Mouse (Mus musculus) retina, adult 2 months (tissue): ENCODE data around the gene Fam167b.
A peak's percentile ranks its signal among the peaks of the same experiment; 100 is the strongest.

ENCODE experiments used
- DNase-seq: peaks from one replicate; pipeline ENCODE4 v3.0.0-alpha.2; 2012; ENCODE audit warnings: low read depth, low spot score

Fam167b gene

GRCm38 (mm10) chr4:129578466-129578865 lies at the start of gene Fam167b:
Gene Fam167b (minus strand): TSS chr4:129578549.
- DNase-seq, result no peak

- no peak for DNase-seq
Observed at GRCm38 (mm10) chr4:129626035-129626434, 47.7 kb upstream of the Fam167b start.

- no peak for DNase-seq
Observed at GRCm38 (mm10) chr4:129625496-129625895, 47.1 kb upstream of the Fam167b start.

- DNase-seq, result no peak
Observed at GRCm38 (mm10) chr4:129625029-129625370, 46.7 kb upstream of the Fam167b start.

- DNase-seq, result peak; percentile 64
Observed at GRCm38 (mm10) chr4:129624281-129625028, 46.1 kb upstream of the Fam167b start.

- DNase-seq, result peak; percentile 50
Observed at GRCm38 (mm10) chr4:129623681-129624091, 45.3 kb upstream of the Fam167b start, which contains the start of gene Ccdc28b. Gene Ccdc28b (minus strand): TSS chr4:129623947.

DNA sequence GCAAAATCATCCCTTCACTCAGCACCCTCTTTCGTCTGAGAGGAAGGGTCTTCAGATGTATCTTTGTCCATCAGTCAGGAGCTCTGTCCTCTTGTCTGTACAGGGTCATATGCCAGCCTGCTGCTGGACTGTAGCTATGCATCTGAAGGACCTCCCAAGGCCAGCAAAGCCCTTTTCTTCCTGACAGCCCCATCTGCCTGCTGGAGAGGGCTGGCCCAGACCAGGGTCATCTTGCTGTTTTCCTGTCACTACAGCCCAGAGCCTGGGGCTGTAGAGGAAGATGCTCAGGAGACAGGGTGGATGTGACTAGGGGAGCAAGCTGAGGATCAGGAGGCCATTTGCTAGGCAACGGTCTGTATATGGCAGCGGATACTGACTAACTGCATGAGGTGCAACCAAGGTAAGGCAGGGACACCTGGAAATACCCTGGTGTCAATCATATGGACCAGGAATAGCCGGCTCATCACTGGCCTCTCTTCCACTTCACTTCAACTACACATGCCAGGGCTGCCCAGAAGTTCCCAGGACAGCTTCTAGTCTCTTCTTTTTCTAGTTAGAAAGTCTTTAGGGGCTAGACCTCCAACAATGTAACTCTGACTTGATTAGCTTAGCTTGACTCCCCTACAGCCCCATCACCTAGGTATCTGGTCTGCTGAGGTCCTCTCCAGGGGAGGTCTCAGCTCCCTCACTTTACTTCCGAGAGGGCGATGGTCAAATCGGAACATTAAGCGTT lies 44.6 kb upstream of the Fam167b start:
- DNase-seq, result no peak

GRCm38 (mm10) chr4:129622120-129622802 lies 43.9 kb upstream of the Fam167b start:
- no peak for DNase-seq

DNA sequence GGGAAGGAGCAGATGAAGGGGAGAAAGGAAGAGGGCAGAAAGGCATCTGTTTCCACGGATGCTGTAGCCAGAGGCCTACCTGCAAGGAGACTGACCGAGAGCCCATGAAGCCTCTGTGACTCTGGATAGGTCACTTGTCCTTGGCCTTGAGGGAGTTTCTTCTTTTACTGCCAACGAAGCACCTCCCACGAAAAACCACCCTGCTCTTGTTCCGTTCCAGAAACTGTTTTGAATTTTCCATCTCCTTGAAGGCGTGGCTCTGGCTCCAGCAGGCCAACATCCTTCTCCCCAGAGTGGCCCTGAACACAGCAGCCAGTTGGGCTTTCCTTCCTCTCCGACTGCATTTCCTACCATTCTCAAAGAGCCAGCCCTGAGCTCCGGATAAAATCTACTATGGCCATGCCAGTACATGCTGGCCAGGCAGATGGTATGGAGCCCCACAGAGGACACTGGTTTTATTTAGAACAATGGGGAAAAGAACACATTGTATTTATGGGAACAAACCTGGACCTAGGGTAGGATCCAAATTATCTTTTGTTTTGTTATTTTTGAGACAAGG lies 43.0 kb upstream of the Fam167b start:
- DNase-seq, result no peak

DNA sequence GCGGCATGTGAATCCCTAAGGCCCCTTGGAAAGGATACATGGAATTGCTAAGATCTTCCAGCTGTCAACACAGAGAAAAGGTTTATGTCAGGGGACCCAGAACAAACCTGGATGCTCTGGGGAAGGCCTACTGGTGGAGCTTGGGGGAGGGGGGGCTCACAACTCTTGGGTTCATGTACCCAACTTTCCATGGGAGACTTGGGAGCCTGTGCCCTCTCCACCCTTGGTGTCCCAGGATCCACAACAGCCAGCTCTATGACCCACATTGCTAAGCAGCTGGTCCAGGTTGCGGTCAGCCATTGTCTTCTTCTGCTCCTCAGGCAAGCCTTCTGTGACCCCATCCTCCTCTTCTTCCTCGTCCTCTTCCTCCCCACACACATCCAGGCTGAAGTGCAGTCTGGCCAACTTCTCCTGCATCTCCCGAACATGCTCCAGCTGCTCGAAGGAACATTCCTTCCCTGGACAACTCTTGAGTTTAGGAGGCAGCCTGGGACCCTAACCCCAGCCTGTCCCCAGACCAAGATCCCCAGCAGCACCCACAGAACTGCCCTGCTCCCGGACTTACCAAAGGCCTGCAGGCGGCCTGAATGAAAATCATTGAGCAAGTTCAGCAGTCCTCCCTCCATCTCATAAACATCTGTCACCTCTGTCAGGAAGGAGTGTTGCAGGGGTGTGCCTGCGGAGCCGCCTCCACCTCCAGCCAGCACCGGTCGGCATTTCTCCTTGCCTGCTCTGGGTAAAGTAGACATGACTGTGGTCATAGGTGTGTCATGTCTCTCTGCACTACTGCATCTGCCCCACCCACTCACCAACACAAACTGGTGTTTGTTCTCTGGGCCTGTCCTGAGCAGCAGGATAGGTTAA lies 42.3 kb upstream of the Fam167b start:
- DNase-seq, result no peak

GRCm38 (mm10) chr4:129618786-129619691 lies 40.7 kb upstream of the Fam167b start, which contains the start of gene Iqcc:
Gene Iqcc (minus strand): TSS chr4:129619099.
- peak; percentile 87 for DNase-seq

- DNase-seq, result no peak
Observed at GRCm38 (mm10) chr4:129618031-129618430, 39.7 kb upstream of the Fam167b start.

GRCm38 (mm10) chr4:129617121-129617641 lies 38.8 kb upstream of the Fam167b start:
- no peak for DNase-seq

DNA sequence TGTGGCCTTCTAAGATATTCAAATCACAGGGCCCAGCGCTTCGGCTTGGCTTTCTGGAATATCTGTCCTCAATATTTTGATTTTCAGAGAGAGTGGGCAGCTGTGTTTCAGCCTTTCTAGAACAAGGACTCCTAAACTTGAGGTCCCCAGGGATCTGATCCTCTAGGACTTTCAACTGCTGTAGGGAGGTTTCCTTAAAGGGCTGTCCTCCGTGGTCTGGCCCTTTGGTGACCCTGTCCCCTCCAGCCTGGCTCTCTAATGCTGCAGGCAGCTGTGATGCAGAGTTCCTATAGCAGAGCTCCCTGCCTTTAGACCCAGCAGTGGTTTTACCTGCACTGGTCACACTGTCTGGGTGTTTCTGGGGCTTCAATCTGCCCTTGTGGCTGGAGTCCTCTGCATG lies 38.3 kb upstream of the Fam167b start:
- DNase-seq, result no peak

GRCm38 (mm10) chr4:129615801-129616290 lies 37.5 kb upstream of the Fam167b start:
- no peak for DNase-seq

- DNase-seq, result no peak
Observed at GRCm38 (mm10) chr4:129614093-129614492, 35.7 kb upstream of the Fam167b start, which contains the start of gene Dcdc2b. Gene Dcdc2b (minus strand): TSS chr4:129614257.

- no peak for DNase-seq
Observed at GRCm38 (mm10) chr4:129610472-129610871, 32.1 kb upstream of the Fam167b start.

DNA sequence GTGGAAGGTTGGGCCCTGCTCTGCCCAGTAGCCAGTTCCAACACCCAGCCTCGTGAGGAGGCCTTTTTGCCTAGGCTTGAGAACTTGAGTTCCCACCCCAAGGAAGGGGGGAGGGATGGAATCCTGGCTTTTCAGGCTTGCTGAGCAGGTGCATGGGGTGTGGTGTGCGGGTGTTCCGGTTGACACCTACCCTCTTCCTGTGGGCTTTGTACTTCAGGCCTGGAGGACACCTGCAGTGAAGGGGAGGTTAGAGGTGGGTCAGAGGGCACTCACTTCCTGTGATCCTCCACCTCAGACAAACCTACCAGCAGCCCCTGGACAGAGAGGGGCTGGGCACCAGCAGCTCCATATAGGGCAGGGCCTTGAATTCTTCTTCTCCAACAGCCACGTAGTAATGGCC lies 31.7 kb upstream of the Fam167b start:
- DNase-seq, result no peak

GRCm38 (mm10) chr4:129609139-129609631 lies 30.8 kb upstream of the Fam167b start:
- DNase-seq, result no peak
